Mouse (Mus musculus): ENCODE measurements around the gene Raph1.

DNA sequence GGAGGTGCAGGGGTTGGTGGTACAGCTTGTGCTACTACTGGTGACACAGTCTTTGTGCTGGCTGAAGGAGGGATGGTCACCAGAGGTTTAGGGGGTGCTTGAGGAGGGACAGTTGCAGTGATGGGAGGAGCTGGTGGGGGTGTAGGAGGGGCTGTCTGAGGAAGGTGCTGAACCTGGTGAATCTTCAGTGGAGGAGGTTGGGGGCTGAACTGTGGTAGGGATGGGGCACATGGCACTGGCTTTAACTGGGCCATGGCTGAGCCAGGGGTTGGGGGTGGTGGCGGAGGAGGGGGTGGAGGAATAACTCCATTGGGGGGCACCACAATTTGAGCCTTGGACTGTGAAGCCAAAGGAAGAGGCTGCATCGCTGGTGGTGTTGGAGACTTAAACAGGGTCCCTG is 77.2 kb downstream of the Raph1 start:
- TF ChIP-seq POLR2A (IDR thresholded peaks at IDR 0.05; ENCODE audit: low read depth, low read length) (no peak), CTCF (IDR thresholded peaks at IDR 0.05; ENCODE audit: borderline replicate concordance, insufficient read depth, low read length) (no peak)
